Mouse (Mus musculus): Measurements from ENCODE around the gene Sinhcaf. TPM values are rescaled to one million over a fixed set of nuclear protein-coding genes. Genes with fewer than 3 reads are reported as not detected.
A peak's percentile ranks its signal among the peaks of the same experiment; 100 is the strongest.

Sinhcaf gene
- total RNA-seq, 2 experiments from 2014 or later: 3.1 to 3.8 TPM

GRCm38 (mm10) chr6:148895773-148896506 lies 50.3 kb downstream of the Sinhcaf start, which contains the start of gene Caprin2:
TSS of gene Caprin2 (minus strand) at chr6:148896237.
- DNase-seq (ENCODE audit: low spot score in 2 of 2): peak; percentile 90 to 92
- intact Hi-C loops (cut with DNase I): loop anchor here (1.0 to 5.0 kb wide), 2 partner anchors 65 to 684 kb away; partner anchors contain the start of genes Ergic2 and Ipo8

- peak in 1 of 2 experiments; percentile 18 for DNase-seq (ENCODE audit: low spot score in 2 of 2)
- intact Hi-C loops (cut with DNase I): loop anchor here (5.0 kb wide), 1 partner anchor 683 kb away; the partner anchor contains the start of gene Ergic2
Measured at GRCm38 (mm10) chr6:148894888-148895772, 51.1 kb downstream of the Sinhcaf start.

- intact Hi-C loops (cut with DNase I): no loop called here
- no peak for DNase-seq (ENCODE audit: low spot score in 2 of 2)
Measured at GRCm38 (mm10) chr6:148873911-148874310, 72.4 kb downstream of the Sinhcaf start.

Other genes with a start within 250 kb of the Sinhcaf start
- gene Ipo8, start 115.0 kb downstream of the Sinhcaf start, total RNA-seq (2021): 10 to 100 TPM; 38.6 to 38.8 TPM
- 1 to 10 TPM; 6.3 to 7.5 TPM for gene Caprin2, start 50.2 kb downstream of the Sinhcaf start, total RNA-seq (2021)
- gene Dennd5b, start 155.2 kb upstream of the Sinhcaf start, total RNA-seq (2021): 10 to 100 TPM; 65.8 to 69.4 TPM
- not detected for gene Gm10203, start 183.7 kb upstream of the Sinhcaf start, total RNA-seq (2021)
- 1 to 10 TPM; 1.9 to 3.4 TPM for gene Etfbkmt, start 193.4 kb upstream of the Sinhcaf start, total RNA-seq (2021)
- 10 to 100 TPM; 33.8 to 35.1 TPM for gene Amn1, start 242.2 kb upstream of the Sinhcaf start, total RNA-seq (2021)

Data from left cerebral cortex, postnatal 25 days (tissue).